Mouse (Mus musculus) myocyte (in vitro differentiated cells): ENCODE measurements around the gene Tnfrsf13c. TPM values are rescaled to one million over a fixed set of nuclear protein-coding genes. Genes with fewer than 3 reads are reported as not detected.
A peak's percentile ranks its signal among the peaks of the same experiment; 100 is the strongest.

Experiments
- H3K27me3 ChIP-seq: one replicate; pipeline ENCODE4 v1.6.1; 2011; ENCODE audit not compliant: control insufficient read depth, insufficient read depth, insufficient read length
- H3K36me3 ChIP-seq: one replicate; pipeline ENCODE4 v1.6.1; 2011; ENCODE audit not compliant: control insufficient read depth, insufficient read depth
- H3K4me2 ChIP-seq: one replicate; pipeline ENCODE4 v1.6.1; 2011; ENCODE audit warnings: low read depth, control low read depth
- H3K4me3 ChIP-seq: one replicate; pipeline ENCODE4 v1.5.1; 2011; ENCODE audit warnings: mild to moderate bottlenecking, control low read depth, moderate library complexity
- H3K79me2 ChIP-seq: one replicate; pipeline ENCODE4 v1.6.1; 2011; ENCODE audit not compliant: control insufficient read depth, insufficient read depth
- H3ac ChIP-seq: one replicate; pipeline ENCODE4 v1.6.1; 2011; ENCODE audit not compliant: control insufficient read depth, insufficient read length
- CEBPB ChIP-seq: IDR thresholded peaks from 2 replicates; pipeline ENCODE4 v1.6.1; 2011; ENCODE audit warnings: mild to moderate bottlenecking, moderate library complexity; ENCODE audit not compliant: poor library complexity, insufficient read depth, severe bottlenecking
- E2F4 ChIP-seq: IDR thresholded peaks from one replicate; pipeline ENCODE4 v1.6.1; 2011; ENCODE audit warnings: mild to moderate bottlenecking, control low read depth, moderate library complexity; ENCODE audit not compliant: insufficient read depth
- MAX ChIP-seq: IDR thresholded peaks from one replicate; pipeline ENCODE4 v1.6.1; 2011; ENCODE audit warnings: low read depth, mild to moderate bottlenecking, control low read depth
- MYOD1 ChIP-seq, 3 experiments: IDR thresholded peaks; one replicate each; pipeline ENCODE4 v1.6.1; 2011; ENCODE audit warnings: control low read depth in 2 of 3, low read depth in 2 of 3, mild to moderate bottlenecking in 2 of 3, moderate library complexity in 1 of 3; ENCODE audit not compliant: insufficient read length in 2 of 3, control insufficient read depth in 1 of 3
- MYOG ChIP-seq, 3 experiments: IDR thresholded peaks; one replicate each; pipeline ENCODE4 v1.6.1; 2011; ENCODE audit warnings: control low read depth in 2 of 3, low read depth in 2 of 3, mild to moderate bottlenecking in 2 of 3; ENCODE audit not compliant: insufficient read length in 2 of 3, control insufficient read depth in 1 of 3, insufficient read depth in 1 of 3
- POLR2A ChIP-seq: IDR thresholded peaks from one replicate; pipeline ENCODE4 v1.6.1; 2011; ENCODE audit warnings: low read depth, mild to moderate bottlenecking, control low read depth, moderate library complexity; ENCODE audit not compliant: insufficient read length
- POLR2AphosphoS2 ChIP-seq: IDR thresholded peaks from one replicate; pipeline ENCODE4 v1.6.1; 2011; ENCODE audit warnings: low read depth, control low read depth; ENCODE audit not compliant: insufficient read length
- REST ChIP-seq: IDR thresholded peaks from one replicate; pipeline ENCODE4 v1.6.1; 2011; ENCODE audit warnings: mild to moderate bottlenecking, control low read depth, moderate library complexity; ENCODE audit not compliant: insufficient read depth, insufficient read length
- SRF ChIP-seq: IDR thresholded peaks from one replicate; pipeline ENCODE4 v1.6.1; 2011; ENCODE audit warnings: low read depth; ENCODE audit not compliant: control insufficient read depth, insufficient read length
- TCF12 ChIP-seq: IDR thresholded peaks from one replicate; pipeline ENCODE4 v1.6.1; 2011; ENCODE audit warnings: mild to moderate bottlenecking, control low read depth; ENCODE audit not compliant: poor library complexity, insufficient read depth, severe bottlenecking
- TCF3 ChIP-seq: IDR thresholded peaks from one replicate; pipeline ENCODE4 v1.6.1; 2011; ENCODE audit warnings: low read depth, control low read depth; ENCODE audit not compliant: insufficient read length
- USF1 ChIP-seq: IDR thresholded peaks from one replicate; pipeline ENCODE4 v1.6.1; 2011; ENCODE audit warnings: low read depth, mild to moderate bottlenecking, control low read depth, moderate library complexity
- polyA plus RNA-seq: library from polyadenylated mRNA; unstranded; fragments of >200 nt; fragmentation: generic; extraction: Trizol; gene quantifications from one replicate; pipeline ENCODE4 v1.2.1, GENCODE M21; 2012; ENCODE audit warnings: missing spikeins

Gene Tnfrsf13c
- polyA plus RNA-seq, 1 experiment = 0.14 TPM

- no peak overlapping the region for H3K4me2 ChIP-seq
- TF ChIP-seq TCF12 (no peak), MYOG (IDR thresholded peaks at IDR 0.05; ENCODE audit: control insufficient read depth in 1 of 3, insufficient read depth in 1 of 3, insufficient read length in 2 of 3, low read depth in 2 of 3) (no peak), POLR2AphosphoS2 (peak; percentile 30)
- H3K4me3 ChIP-seq = no peak overlapping the region
These were observed 43.0 kb downstream of the Tnfrsf13c start for GRCm38 (mm10) chr15:82181131-82181530.

GRCm38 (mm10) chr15:82177743-82178290 lies 46.4 kb downstream of the Tnfrsf13c start:
- no peaks in the 10 kb centered on the region for H3K79me2 ChIP-seq
- no peak overlapping the region for H3ac ChIP-seq
- peaks cover 98% of the 10 kb centered on the region for H3K36me3 ChIP-seq
- no peak overlapping the region for H3K4me2 ChIP-seq
- no peak for TF ChIP-seq CEBPB
- no peak for TF ChIP-seq MAX
- no peak for TF ChIP-seq USF1
- TF ChIP-seq TCF12 = no peak
- TF ChIP-seq E2F4 = no peak
- TF ChIP-seq POLR2AphosphoS2 = no peak
- no peak for TF ChIP-seq MYOD1 (IDR thresholded peaks at IDR 0.05; ENCODE audit: control insufficient read depth in 1 of 3, insufficient read length in 2 of 3, low read depth in 2 of 3)
- TF ChIP-seq TCF3 = no peak
- TF ChIP-seq MYOG (IDR thresholded peaks at IDR 0.05; ENCODE audit: control insufficient read depth in 1 of 3, insufficient read depth in 1 of 3, insufficient read length in 2 of 3, low read depth in 2 of 3) = no peak
- no peak for TF ChIP-seq REST
- no peak for TF ChIP-seq SRF
- TF ChIP-seq POLR2A = no peak
- no peak overlapping the region for H3K4me3 ChIP-seq
- H3K27me3 ChIP-seq = no peaks in the 10 kb centered on the region

More at GRCm38 (mm10) chr15:82181131-82181530, 43.0 kb downstream of the Tnfrsf13c start:
- Histone ChIP-seq H3ac (no peak overlapping the region), H3K79me2 (no peaks in the 10 kb centered on the region), H3K36me3 (peaks cover 98% of the 10 kb centered on the region), H3K27me3 (no peaks in the 10 kb centered on the region)

- H3K4me2 ChIP-seq = no peak overlapping the region
- no peaks in the 10 kb centered on the region for H3K27me3 ChIP-seq
These were observed 49.1 kb downstream of the Tnfrsf13c start for GRCm38 (mm10) chr15:82175091-82175490.

GRCm38 (mm10) chr15:82172648-82173047 lies 51.5 kb downstream of the Tnfrsf13c start:
- Histone ChIP-seq H3K4me3 (no peak overlapping the region), H3K4me2 (no peak overlapping the region), H3K36me3 (peaks cover 76% of the 10 kb centered on the region), H3K79me2 (peaks cover 37% of the 10 kb centered on the region), H3K27me3 (no peaks in the 10 kb centered on the region), H3ac (no peak overlapping the region)
- no peak for TF ChIP-seq TCF12
- TF ChIP-seq TCF3 = no peak
- no peak for TF ChIP-seq POLR2AphosphoS2
- no peak for TF ChIP-seq E2F4
- no peak for TF ChIP-seq CEBPB
- TF ChIP-seq POLR2A = no peak

More at GRCm38 (mm10) chr15:82175091-82175490, 49.1 kb downstream of the Tnfrsf13c start:
- H3K4me3 ChIP-seq = no peak overlapping the region
- H3K36me3 ChIP-seq = peaks cover 98% of the 10 kb centered on the region
- peaks cover 13% of the 10 kb centered on the region for H3K79me2 ChIP-seq
- H3ac ChIP-seq = no peak overlapping the region
- peak; percentile 7 for TF ChIP-seq POLR2A
- no peak for TF ChIP-seq MYOG (IDR thresholded peaks at IDR 0.05; ENCODE audit: control insufficient read depth in 1 of 3, insufficient read depth in 1 of 3, insufficient read length in 2 of 3, low read depth in 2 of 3)

Other genes with a start within 250 kb of the Tnfrsf13c start
- gene 1700029P11Rik, start 243.8 kb downstream of the Tnfrsf13c start, polyA plus RNA-seq = not detected
- gene Xrcc6, start 236.5 kb downstream of the Tnfrsf13c start, polyA plus RNA-seq = 46.3 TPM
- gene Desi1, start 190.5 kb downstream of the Tnfrsf13c start, polyA plus RNA-seq = 47.6 TPM
- gene Snu13, start 176.8 kb downstream of the Tnfrsf13c start, polyA plus RNA-seq = 129 TPM
- gene 4930407I10Rik, start 165.2 kb downstream of the Tnfrsf13c start, polyA plus RNA-seq = not detected
- gene Mei1, start 154.4 kb downstream of the Tnfrsf13c start, polyA plus RNA-seq = 0.01 TPM
- 82.1 TPM for gene Ccdc134, start 96.4 kb downstream of the Tnfrsf13c start, polyA plus RNA-seq
- gene Srebf2, start 77.2 kb downstream of the Tnfrsf13c start, polyA plus RNA-seq = 285 TPM
- gene Shisa8, start 11.6 kb downstream of the Tnfrsf13c start, polyA plus RNA-seq = 0.13 TPM
- 28.1 TPM for gene Cenpm, start 20.4 kb upstream of the Tnfrsf13c start, polyA plus RNA-seq
- gene 1500009C09Rik, start 28.0 kb upstream of the Tnfrsf13c start, polyA plus RNA-seq = not detected
- gene Sept3, start 50.5 kb upstream of the Tnfrsf13c start, polyA plus RNA-seq = 0.01 TPM
- not detected for gene Wbp2nl, start 74.6 kb upstream of the Tnfrsf13c start, polyA plus RNA-seq
- gene Naga, start 114.6 kb upstream of the Tnfrsf13c start, polyA plus RNA-seq = 53.2 TPM
- gene Pheta2, start 114.6 kb upstream of the Tnfrsf13c start, polyA plus RNA-seq = 0.05 TPM
- 665 TPM for gene Smdt1, start 114.6 kb upstream of the Tnfrsf13c start, polyA plus RNA-seq
- 517 TPM for gene Ndufa6, start 130.0 kb upstream of the Tnfrsf13c start, polyA plus RNA-seq
- gene Cyp2d22, start 155.9 kb upstream of the Tnfrsf13c start, polyA plus RNA-seq = 2.4 TPM
- not detected for gene Cyp2d11, start 169.7 kb upstream of the Tnfrsf13c start, polyA plus RNA-seq
- not detected for gene Cyp2d10, start 182.8 kb upstream of the Tnfrsf13c start, polyA plus RNA-seq
- not detected for gene Cyp2d9, start 209.1 kb upstream of the Tnfrsf13c start, polyA plus RNA-seq